Comparison of ENCODE assay signal across 9 mouse cellular contexts in genomic region chr9:55023902-55024583, GRCm38 (mm10). TPM values are rescaled to one million over a fixed set of nuclear protein-coding genes. Genes with fewer than 3 reads are reported as not detected.
DNase-seq lines count a peak whose midpoint lies in the region; ATAC-seq and TF ChIP-seq lines count a peak whose summit lies in the region.
"Had no signal": no experiment of that assay in that cellular context is flagged by ENCODE, and none has a peak within 500 bp of the region (broad histone marks: within the 10 kb centered on the region; RNA-seq: fewer than 3 reads in every experiment).

No protein-coding gene starts in this region.

- TF ChIP-seq CTCF in lung, embryonic 14.5 days (IDR thresholded peaks at IDR 0.05; ENCODE audit: low read depth): peak; percentile 90

- intact Hi-C loops in gastrocnemius, postnatal 36 days (cut with DNase I): loop anchor here (1.0 to 5.0 kb wide), 2 partner anchors 84 to 283 kb away; no protein-coding TSS in a partner anchor

- no peaks in the 10 kb centered on the region for H3K4me1 ChIP-seq in lung, embryonic 14.5 days (ENCODE audit: insufficient read depth)

- H3K9ac ChIP-seq in lung, embryonic 14.5 days: no peak overlapping the region
- H3K9ac ChIP-seq: limb, embryonic 13.5 days had no signal

- 36% methylated on average over 13 of the region's 13 CpGs for WGBS in lung, embryonic 14.5 days

- no peaks in the 10 kb centered on the region for H3K36me3 ChIP-seq in lung, embryonic 14.5 days (ENCODE audit: insufficient read depth)
- H3K36me3 ChIP-seq: limb, embryonic 13.5 days had no signal

- no peak overlapping the region for H3K27ac ChIP-seq in lung, embryonic 14.5 days (ENCODE audit: low read depth)
- H3K27ac ChIP-seq: limb, embryonic 13.5 days had no signal

- H3K4me2 ChIP-seq in lung, embryonic 14.5 days: no peak overlapping the region
- H3K4me2 ChIP-seq: limb, embryonic 13.5 days had no signal

- H3K4me3 ChIP-seq in lung, embryonic 14.5 days (ENCODE audit: low read depth, low read length): no peak overlapping the region
- H3K4me3 ChIP-seq: limb, embryonic 13.5 days had no signal

- no peaks in the 10 kb centered on the region for H3K9me3 ChIP-seq in lung, embryonic 14.5 days (ENCODE audit: low read depth, low read length)
- H3K9me3 ChIP-seq: limb, embryonic 13.5 days had no signal

- peak; percentile 56 for DNase-seq in CD4-positive helper T cell, adult 2 months (ENCODE audit: low read depth, low spot score)
- DNase-seq in R1 (ENCODE audit: low read depth, low spot score): peak; percentile 73
- peak; percentile 88 to 94 for DNase-seq in cerebellum, postnatal 25 days
- DNase-seq in gastrocnemius, postnatal 36 days: peak; percentile 56 to 71
- DNase-seq in kidney, postnatal 4 days: peak; percentile 90 to 92
- DNase-seq in lung, embryonic 14.5 days: peak; percentile 88
- peak; percentile 26 to 32 for DNase-seq in right cerebral cortex, postnatal 36 days (ENCODE audit: low spot score in 2 of 2)
- DNase-seq in yolk sac, embryonic 10.5 days (ENCODE audit: low spot score): peak; percentile 61

- peak; percentile 38; the same call in 1 of the 2 replicates for ATAC-seq in lung, embryonic 14.5 days (ENCODE audit: insufficient read depth)

- H3K27me3 ChIP-seq in lung, embryonic 14.5 days (ENCODE audit: insufficient read depth, low read length): peaks cover 37% of the 10 kb centered on the region

RNA-seq across cellular contexts. Expression of gene Chrna3, which starts 2.3 kb away (rescaled TPM):
- not detected for total RNA-seq in gastrocnemius, postnatal 36 days (2021)
- polyA plus RNA-seq in lung, embryonic 14.5 days (2014; fragmentation: Nextera tagmentation; extraction: Ambion mirVana): 0.16 and 0.37 TPM in 2 replicates

RNA-seq across cellular contexts. Expression of gene Chrnb4, which starts 24.5 kb away (rescaled TPM):
- total RNA-seq in gastrocnemius, postnatal 36 days (2021): under 1 TPM in 1 of 2 experiments, not detected in 1; 0.08 TPM
- 0.04 TPM in 1 of 2 replicates, not detected in the other for polyA plus RNA-seq in lung, embryonic 14.5 days (2014; fragmentation: Nextera tagmentation; extraction: Ambion mirVana)

RNA-seq across cellular contexts. Expression of gene Chrna5, which starts 43.4 kb away (rescaled TPM):
- total RNA-seq in gastrocnemius, postnatal 36 days (2021): not detected
- 0.21 and 0.39 TPM in 2 replicates for polyA plus RNA-seq in lung, embryonic 14.5 days (2014; fragmentation: Nextera tagmentation; extraction: Ambion mirVana)

Comparison
In these comparisons a context has a peak if more than half of its experiments do, and no peak if none do; other contexts are left out.
1. DNase-seq: peak in every context shown above with its lines; median percentile 91 in cerebellum, postnatal 25 days; 91 in kidney, postnatal 4 days; 88 in lung, embryonic 14.5 days; 73 in R1; 64 in gastrocnemius, postnatal 36 days; 61 in yolk sac, embryonic 10.5 days; 56 in CD4-positive helper T cell, adult 2 months; 29 in right cerebral cortex, postnatal 36 days.